Mouse (Mus musculus) stomach, postnatal 0 days (tissue): ENCODE results near the gene Uhrf1bp1.

ENCODE experiments used
- CTCF ChIP-seq: IDR thresholded peaks from 2 replicates; pipeline ENCODE4 v1.5.1; 2016; ENCODE audit warnings: antibody characterized with exemption, low read depth, mild to moderate bottlenecking, moderate library complexity
- EP300 ChIP-seq: optimal IDR thresholded peaks from 2 replicates; pipeline ENCODE3; 2016; ENCODE audit warnings: antibody characterized with exemption

- TF ChIP-seq CTCF, result peak; percentile 53
- TF ChIP-seq EP300, result no peak
Measured at GRCm38 (mm10) chr17:27865461-27865860, 9.2 kb downstream of the Uhrf1bp1 start.
